Mouse (Mus musculus): ENCODE data around the gene Mycbpap.

The Mycbpap gene

GRCm38 (mm10) chr11:94481963-94482362, 39.6 kb downstream of the Mycbpap start:
- no peak for DNase-seq (ENCODE audit: low spot score in 2 of 2)

DNA sequence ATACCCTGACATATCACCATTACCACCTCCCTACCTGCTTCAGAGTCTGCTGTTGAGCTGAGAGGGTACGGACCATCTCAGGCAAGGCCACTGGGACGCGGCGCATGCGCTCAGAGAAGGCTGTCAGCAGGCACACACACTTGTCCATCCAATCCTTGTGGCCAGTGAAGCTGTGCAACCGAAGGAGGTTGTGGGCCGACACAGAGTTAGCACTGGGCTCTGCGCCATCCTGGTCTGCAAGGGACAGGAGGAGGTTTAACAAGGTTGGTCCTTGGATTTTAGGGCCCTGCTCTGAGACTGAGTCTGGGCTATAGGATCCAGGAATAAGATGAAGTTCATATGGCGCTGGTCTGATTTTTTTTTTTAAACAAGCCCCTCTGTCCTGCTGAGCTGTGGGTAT, 41.2 kb downstream of the Mycbpap start:
- DNase-seq (ENCODE audit: low spot score in 2 of 2), result no peak

DNA sequence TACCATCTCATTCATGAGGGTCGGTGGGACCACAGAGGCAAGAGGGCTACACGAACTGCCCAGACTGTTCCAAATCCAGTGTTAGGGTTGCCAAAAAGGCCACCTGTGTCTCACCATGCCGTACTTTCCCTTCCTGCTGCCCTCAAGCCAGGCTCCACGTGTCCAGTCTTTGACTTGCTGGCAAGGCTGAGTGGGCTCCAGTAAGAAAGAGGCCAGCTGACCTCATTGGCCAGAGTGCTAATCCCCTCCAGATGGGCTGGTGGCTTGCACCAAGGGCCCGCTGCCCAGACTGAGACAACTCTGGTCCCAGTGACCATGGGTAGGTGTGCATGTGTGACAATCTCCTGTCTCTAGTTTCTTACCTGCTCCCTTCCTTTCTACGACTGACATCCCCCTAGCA, 43.9 kb downstream of the Mycbpap start:
- DNase-seq (ENCODE audit: low spot score in 2 of 2), result no peak

DNA sequence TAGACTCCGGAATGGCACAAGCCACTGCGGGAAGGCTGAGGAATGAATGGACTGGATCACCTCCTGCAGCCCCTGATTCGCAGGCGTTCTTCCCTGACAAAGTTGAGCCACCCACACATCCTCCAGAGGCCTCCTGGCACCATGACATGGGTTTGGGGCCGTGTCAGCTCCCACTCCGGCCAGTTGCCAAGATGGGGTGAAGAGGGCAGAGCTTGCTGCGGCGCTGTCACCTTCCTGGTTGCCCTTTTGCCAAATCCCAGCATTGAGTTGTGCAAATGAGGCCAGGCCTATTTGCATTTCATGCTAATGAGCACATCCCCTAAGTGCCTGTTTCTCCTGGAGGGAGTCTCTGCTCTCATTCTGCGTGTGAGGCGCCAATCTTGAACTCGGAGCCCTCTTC, 45.8 kb downstream of the Mycbpap start:
- DNase-seq (ENCODE audit: low spot score in 2 of 2), result no peak

DNA sequence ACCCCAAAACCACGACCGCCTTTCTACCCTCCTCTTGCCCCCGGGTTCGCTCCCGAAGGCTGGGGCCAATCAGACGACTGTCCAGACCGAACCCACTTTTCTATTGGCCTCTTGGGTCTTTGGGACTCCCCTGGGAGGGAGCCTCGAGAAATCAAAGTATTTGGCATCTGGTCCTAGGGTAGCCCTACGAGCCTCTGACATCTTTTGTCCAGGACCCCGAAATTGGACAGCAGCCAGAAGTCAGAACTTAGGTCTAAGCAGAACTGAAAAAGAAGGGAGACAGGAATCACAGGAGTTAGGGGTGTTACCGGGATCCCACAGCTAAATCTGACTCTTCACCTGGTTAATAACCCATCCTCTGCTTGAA, 47.0 kb downstream of the Mycbpap start:
- no peak for DNase-seq (ENCODE audit: low spot score in 2 of 2)

DNA sequence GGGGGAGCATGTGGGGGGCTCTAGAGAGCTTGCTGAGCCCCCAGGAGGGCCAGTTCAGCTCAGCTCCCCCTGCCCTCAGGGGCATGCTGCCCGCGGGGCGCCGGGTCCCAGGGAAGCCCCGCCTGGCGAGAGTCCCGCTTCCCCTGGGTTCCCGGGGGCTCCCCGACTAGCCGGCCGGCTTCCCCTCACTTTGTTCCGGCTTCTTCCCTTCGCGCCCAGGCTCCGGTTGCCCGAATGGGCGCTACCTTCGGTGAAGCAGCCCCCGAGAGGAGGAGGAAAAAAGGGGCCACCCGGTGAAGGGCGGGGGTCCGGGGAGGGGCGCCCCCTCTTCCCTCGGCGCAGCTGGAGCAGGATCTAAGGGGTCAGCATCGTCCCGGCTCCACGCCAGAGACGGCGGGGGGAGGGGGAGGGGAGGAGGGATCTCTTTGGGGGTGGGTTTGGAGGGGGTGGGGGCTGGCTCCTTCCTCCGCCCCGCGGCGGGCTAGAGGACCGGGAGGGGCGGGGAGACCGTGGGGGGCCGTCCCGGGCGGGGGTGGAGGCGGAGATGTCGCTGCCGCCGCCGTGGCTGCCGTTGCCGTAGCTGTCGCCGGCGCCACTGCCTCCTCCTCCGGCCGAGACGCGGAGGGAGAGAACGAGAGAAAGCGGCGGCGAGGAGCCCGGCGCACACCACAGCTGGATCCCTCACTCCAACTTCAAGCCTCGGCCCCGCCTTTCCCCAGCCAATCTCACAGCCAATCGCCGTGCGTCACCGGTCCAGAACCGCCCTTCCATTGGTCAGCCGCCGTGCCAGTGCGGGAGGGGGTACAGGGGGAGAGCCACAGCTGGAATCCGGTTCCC, 47.6 kb downstream of the Mycbpap start, which contains the start of gene Cacna1g:
Cacna1g (minus strand) TSS at position 492 of the 837 bp plus-strand sequence.
- peak; percentile 88 to 91 for DNase-seq (ENCODE audit: low spot score in 2 of 2)

DNA sequence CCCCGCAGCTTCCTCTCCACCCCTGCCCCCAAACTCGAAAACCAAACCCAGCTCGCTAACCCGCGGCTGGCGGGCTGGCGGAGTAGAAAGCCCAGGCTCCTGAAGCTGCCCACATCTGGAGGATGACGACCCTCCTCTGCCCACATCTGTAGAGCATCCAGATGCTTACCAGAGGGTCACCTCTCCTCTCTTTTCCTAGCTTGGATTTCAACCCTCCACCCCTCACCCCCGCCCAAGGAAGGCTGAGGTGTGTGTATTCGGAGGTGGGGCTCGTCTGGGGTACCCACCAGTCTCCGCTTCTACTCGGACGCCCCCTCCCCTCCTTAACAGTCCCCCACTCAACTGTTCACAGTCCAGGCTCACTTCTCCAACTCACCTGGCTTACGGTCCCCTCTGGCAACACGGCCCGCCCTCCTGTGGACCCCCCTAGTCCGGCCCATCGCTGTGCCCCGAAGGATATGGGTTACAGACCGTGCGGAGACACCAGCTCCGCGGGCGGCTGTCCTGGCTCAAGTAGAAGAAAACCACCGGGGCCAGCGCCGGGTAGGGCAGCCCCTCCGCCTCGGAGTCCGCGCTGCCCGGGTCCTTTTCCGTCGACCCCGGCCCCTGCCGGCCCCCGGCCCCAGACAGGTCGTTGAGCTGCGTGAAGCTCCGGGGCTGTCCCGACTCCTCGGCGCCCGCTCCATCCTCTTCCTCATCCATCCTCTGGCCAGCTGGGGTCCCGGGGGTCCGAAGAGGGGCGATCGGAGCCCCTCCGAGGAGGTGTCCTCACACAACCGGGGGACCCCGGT, 48.4 kb downstream of the Mycbpap start:
- DNase-seq (ENCODE audit: low spot score in 2 of 2), result no peak

DNA sequence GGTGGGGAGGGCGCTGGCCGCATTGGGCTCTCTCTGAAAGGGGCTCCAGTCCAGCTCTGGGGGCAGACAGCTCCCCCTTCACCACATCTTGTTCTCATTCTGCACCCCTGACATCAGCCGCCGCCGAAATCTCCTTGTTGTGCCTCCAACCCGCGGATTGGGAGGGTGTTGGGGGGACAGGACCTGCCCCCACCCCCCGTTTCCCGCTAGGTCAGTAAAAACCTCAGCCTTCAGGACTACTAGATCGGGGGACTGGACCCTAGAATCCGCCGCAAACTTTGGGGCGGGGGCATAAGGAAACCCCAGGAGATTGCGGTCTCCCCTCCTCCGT, 49.0 kb downstream of the Mycbpap start:
- DNase-seq (ENCODE audit: low spot score in 2 of 2), result no peak

- DNase-seq (ENCODE audit: low spot score in 2 of 2), result no peak
Observed at GRCm38 (mm10) chr11:94471740-94472584, 49.6 kb downstream of the Mycbpap start.

GRCm38 (mm10) chr11:94470391-94470790, 51.2 kb downstream of the Mycbpap start:
- no peak for DNase-seq (ENCODE audit: low spot score in 2 of 2)

DNA sequence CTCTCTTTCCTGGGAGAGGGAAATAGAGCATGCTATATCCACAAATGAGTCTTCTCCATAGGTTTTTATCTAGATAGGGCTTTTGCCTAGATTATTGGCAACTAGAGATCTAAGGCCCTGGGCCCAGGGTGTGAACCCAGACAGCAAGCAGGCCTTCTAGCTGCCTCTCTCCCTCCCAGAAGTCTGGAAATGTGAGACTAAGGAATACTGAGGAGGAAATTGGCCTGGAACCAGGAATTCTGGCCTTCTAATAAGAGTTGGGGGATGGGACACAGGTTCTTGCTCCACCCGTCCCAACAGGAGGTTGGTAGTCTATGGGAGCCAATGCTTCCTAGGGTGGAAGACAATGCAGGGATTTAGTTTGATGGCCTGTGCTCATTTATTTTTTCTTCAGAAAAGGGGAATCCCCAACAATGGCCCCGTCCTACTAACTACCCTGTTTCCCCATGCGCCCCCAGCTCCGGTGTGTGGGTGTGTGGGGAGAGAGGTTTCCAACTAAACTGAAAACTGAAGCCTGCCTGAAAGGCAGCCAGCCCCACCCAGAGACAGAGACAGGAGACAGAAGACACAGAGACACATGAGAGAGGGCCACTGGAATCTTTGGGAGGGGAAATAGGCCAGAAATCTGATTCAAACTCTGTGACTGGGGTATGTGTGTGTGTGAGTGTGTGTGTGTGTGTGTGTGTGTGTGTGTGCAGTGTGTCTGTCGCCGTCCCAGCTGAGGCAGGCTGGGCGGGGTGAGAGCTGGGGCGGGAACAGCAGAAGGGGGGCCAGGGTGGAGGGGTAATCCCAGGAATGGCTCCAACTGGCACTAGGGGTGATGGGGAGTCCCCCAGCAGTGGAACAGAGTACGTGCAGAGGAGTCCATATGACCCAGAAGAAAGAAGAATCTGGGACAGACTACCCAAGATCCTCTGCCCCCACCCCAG, 52.1 kb downstream of the Mycbpap start:
- DNase-seq (ENCODE audit: low spot score in 2 of 2), result no peak

- DNase-seq (ENCODE audit: low spot score in 2 of 2), result no peak
Observed at GRCm38 (mm10) chr11:94468582-94469064, 52.9 kb downstream of the Mycbpap start.

GRCm38 (mm10) chr11:94466333-94466855, 55.1 kb downstream of the Mycbpap start:
- no peak for DNase-seq (ENCODE audit: low spot score in 2 of 2)

GRCm38 (mm10) chr11:94464170-94464569, 57.4 kb downstream of the Mycbpap start:
- no peak for DNase-seq (ENCODE audit: low spot score in 2 of 2)

- no peak for DNase-seq (ENCODE audit: low spot score in 2 of 2)
Observed at GRCm38 (mm10) chr11:94461856-94462255, 59.7 kb downstream of the Mycbpap start.

DNA sequence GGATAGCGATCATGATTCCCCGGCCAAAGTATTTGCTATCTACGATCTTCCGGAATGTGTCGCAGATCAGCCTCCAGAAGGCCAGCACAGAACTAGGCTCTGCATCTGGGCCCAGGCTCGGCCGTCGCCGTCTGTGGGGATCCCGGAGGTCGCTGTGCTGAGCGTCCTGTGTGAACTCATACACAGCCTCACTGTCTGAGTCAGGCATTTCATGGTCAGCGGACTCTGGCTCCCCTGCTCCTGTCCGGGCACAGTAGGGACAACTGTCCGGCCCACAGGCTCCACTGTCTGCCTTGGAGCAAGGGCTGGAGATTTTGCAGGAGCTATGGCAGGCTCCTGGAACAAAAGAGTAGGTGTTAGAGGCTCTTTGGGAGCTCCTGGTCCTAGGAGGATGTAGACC, 64.5 kb downstream of the Mycbpap start:
- DNase-seq (ENCODE audit: low spot score in 2 of 2), result no peak

DNA sequence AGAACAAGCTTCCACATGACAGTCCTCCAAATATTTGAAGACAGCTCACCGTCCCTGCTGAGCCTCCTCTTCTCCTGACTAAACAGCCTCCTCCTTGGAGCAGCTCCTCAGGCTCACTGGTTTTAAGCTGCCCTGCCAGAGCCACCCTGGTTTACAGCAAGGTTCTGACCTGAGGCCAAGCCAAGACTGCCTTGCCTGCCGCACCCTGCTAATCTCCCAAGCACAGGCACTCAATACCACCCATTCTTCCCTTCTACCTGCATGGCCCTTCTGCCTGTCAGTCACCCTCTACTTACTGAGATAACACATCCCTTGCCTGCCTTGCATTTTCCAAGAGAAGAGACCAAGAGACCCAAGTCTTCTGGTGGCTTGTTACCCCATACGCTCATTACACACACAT, 65.2 kb downstream of the Mycbpap start:
- no peak for DNase-seq (ENCODE audit: low spot score in 2 of 2)

DNA sequence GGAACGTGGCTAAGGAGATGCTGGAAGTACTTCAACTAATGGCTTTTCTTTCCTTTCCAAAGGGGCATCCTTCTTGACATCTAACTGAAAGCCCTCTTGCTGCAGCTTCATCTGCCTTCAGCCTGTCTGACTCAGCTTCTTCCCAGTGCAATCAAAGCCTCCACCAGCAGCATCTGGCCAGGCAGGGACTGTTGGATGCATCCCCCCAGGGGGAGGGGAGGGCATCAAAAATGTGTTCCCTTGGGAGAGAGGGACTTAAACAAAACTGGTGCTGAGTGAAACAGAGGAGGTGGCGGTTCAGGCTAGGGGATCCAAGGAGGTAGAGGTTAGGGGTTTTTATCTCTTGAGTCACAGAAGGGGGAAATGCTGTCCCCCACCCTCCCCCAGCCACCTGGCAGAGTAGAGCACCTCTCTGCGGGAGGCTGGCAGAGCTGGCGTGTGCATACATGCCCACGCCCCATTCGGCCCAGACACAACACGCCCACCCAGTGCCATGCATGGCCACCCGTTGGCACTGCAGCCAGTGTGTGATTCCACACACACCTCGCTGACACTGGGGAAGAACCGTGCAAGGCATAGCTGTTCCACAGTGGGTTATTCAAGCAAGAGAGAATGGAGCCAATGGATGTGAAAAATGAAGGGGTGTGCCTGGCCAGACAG, 66.3 kb downstream of the Mycbpap start:
- no peak for DNase-seq (ENCODE audit: low spot score in 2 of 2)

DNA sequence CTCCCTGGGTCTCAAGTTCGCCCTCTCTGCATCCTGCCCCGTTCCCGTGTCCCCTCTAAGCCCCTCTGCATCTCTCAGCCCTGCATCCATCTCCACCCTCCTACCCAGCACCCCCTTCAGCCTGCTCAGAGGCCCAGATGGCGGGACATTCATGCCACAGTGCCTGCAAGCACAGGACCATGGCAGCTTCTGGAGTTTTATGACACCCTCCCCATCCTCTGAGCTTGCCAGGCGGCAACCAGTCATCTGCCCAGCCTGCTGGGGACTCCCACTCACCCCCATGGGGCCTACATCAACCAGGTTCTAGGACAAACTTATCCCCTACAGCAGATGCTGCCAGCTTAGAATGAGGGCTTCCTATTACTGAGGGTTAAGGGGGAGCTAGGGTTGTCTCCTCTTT, 66.8 kb downstream of the Mycbpap start:
- no peak for DNase-seq (ENCODE audit: low spot score in 2 of 2)
